Mouse (Mus musculus): ENCODE data around the gene Panx2.

Panx2 gene

GRCm38 (mm10) chr15:89059161-89059931 is at the start of gene Panx2:
Gene Panx2 (plus strand): TSS chr15:89059734.
- DNase-seq (ENCODE audit: low spot score) = peak; percentile 3

GRCm38 (mm10) chr15:89016722-89017121 is 42.8 kb upstream of the Panx2 start:
- DNase-seq (ENCODE audit: low spot score) = no peak

GRCm38 (mm10) chr15:89020085-89020484 is 39.4 kb upstream of the Panx2 start:
- no peak for DNase-seq (ENCODE audit: low spot score)

DNA sequence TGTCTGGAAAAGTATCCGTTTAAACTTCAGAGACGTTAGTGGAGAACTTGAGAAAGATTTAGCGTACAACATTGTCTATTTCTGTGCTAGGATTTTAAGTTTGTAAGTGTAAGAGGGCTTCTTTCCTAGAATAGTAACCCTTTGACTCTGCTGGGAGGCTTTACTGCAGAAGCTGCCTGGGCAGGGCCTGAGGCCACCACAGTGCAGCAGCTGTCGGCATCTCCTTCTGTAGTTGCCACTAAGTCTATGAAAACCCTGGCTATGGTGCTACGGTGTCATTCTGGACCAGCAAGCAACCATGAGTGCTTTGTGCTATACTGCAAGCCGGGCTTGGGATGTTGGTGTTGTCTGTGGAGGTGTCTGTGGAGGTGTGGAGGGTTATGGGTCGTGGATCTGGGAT is 39.0 kb upstream of the Panx2 start:
- DNase-seq (ENCODE audit: low spot score) = no peak

GRCm38 (mm10) chr15:89044381-89044780 is 15.2 kb upstream of the Panx2 start:
- no peak for DNase-seq (ENCODE audit: low spot score)

- DNase-seq (ENCODE audit: low spot score) = no peak
These were observed 13.2 kb upstream of the Panx2 start for GRCm38 (mm10) chr15:89046356-89046755.

- DNase-seq (ENCODE audit: low spot score) = no peak
These were observed 4.9 kb upstream of the Panx2 start for GRCm38 (mm10) chr15:89054666-89055065.

DNA sequence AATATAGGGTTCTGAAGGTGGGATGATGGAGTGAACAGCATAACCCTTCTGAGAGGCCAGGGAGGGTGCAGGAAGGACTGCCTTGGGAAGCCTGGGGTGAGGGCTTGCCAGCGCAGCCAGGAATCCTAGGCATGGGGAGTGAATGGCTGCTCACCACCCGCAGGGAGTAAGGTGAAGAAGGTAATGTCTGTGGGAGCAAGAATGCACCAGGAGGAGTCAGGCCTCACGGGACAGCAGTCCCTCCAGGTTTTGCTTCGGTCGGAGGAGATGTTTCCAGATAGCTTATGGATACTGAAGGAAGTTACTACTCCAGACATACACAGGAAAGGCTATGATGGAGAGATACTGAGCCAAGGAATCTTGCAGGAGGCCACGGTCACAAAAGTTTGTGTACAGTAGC is 798 bp upstream of the Panx2 start:
- DNase-seq (ENCODE audit: low spot score) = no peak

DNA sequence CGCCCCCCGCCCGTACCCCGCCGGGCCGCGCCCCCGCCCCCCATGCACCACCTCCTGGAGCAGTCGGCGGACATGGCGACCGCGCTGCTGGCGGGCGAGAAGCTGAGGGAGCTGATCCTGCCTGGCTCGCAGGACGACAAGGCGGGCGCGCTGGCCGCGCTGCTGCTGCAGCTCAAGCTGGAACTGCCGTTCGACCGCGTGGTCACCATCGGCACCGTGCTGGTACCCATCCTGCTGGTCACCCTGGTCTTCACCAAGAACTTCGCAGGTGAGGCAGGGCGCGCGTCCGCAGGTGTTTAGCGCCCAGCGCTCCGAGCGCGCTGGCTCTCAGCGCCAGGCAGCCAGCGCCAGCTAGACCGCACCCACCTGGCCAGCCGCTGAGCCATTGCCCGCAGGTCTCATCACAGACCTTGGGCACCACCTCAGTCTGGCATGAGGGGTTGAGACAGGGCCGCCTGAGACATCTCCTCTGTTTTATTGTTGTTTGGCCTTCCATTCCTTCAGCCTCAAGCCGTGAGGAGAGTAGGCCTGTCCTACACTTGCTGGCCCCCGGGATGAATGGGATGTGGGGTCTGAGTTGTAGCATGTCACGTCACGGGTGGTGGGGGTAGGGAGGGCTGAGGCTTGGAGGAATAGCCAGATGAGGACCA is 623 bp downstream of the Panx2 start:
- DNase-seq (ENCODE audit: low spot score) = peak; percentile 16

DNA sequence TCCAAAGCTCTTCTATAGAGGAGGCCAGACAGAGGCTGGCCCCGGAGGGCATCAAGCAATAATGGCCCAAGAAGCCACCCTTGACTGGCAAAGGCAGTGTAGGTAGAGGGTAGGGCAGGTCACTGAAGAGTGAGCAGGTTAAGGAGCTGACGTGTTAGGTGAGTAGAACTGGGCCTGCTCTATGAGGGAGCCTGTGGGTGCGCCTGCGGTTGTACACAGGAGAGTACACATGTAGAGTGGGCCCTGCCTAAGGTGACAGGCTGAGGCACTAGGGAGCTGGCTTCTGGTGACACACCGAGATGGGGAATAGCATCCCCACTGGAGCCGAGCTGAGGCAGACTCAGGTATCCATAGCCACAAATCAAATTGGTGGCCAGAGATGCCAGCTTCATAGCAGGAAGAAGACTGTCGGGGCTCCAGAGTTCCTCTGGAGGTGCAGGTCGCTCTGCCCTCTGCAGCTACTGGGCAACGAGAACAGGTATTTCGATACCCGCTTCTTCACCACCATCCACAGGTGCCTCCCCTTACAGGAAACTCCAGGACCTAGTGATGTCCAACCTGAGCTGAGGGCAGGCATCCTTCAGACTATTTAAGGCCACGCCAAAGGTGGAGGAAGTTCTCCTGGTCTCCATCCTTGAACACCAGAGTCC is 1.4 kb downstream of the Panx2 start:
- peak; percentile 1 for DNase-seq (ENCODE audit: low spot score)

GRCm38 (mm10) chr15:89061761-89062517 is 2.4 kb downstream of the Panx2 start:
- no peak for DNase-seq (ENCODE audit: low spot score)

- DNase-seq (ENCODE audit: low spot score) = no peak
These were observed 3.0 kb downstream of the Panx2 start for GRCm38 (mm10) chr15:89062518-89062910.

GRCm38 (mm10) chr15:89063001-89063400 is 3.5 kb downstream of the Panx2 start:
- no peak for DNase-seq (ENCODE audit: low spot score)

DNA sequence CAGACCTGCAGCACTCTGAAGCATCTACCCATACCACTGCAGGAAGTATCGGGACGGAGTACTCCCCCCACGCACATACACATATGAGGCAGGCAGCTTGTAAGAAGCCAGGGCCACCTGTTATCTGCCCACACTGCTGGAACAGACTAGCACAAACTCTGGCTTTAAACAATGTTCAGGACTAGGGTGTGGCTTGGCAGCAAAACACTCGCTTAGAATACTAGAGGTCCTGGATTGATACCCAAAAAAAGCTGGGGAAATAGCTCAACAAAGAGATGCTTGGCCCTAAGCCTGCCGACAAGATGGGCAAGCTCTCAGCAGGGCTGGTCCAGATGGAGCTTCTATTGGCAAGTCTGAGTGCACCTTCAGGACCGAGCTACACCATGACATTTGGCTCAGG is 4.0 kb downstream of the Panx2 start:
- no peak for DNase-seq (ENCODE audit: low spot score)

DNA sequence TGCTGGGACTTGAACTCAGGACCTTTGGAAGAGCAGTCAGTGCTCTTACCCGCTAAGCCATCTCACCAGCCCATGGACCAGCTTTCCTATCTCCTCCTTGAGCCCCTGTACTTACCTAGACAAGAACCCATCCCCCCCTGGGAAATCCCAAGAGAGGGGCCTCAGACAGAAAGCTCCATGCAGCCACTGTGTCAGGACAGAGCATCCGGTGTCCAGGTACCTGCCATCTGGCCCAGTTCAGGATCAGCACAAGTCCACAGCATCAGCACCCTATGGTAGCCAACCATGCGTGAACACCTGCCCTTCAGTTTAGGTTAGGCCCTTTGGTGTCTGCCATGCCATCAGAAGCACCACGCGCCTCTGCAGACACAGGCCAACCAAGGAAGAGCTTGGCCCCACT is 5.4 kb downstream of the Panx2 start:
- no peak for DNase-seq (ENCODE audit: low spot score)

GRCm38 (mm10) chr15:89067609-89068008 is 8.1 kb downstream of the Panx2 start:
- no peak for DNase-seq (ENCODE audit: low spot score)

DNA sequence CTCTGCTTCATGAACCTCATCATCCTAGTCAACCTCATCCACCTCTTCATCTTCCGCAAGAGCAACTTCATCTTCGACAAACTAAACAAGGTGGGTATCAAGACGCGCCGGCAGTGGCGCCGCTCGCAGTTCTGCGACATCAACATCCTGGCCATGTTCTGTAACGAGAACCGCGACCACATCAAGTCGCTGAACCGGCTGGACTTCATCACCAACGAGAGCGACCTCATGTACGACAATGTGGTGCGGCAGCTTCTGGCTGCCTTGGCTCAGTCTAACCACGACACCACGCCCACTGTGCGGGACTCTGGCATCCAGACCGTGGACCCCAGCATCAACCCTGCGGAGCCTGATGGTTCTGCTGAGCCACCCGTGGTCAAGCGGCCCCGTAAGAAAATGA is 8.7 kb downstream of the Panx2 start:
- no peak for DNase-seq (ENCODE audit: low spot score)

GRCm38 (mm10) chr15:89069336-89069840 is 9.9 kb downstream of the Panx2 start:
- no peak for DNase-seq (ENCODE audit: low spot score)

GRCm38 (mm10) chr15:89070606-89071005 is 11.1 kb downstream of the Panx2 start:
- DNase-seq (ENCODE audit: low spot score) = no peak

DNA sequence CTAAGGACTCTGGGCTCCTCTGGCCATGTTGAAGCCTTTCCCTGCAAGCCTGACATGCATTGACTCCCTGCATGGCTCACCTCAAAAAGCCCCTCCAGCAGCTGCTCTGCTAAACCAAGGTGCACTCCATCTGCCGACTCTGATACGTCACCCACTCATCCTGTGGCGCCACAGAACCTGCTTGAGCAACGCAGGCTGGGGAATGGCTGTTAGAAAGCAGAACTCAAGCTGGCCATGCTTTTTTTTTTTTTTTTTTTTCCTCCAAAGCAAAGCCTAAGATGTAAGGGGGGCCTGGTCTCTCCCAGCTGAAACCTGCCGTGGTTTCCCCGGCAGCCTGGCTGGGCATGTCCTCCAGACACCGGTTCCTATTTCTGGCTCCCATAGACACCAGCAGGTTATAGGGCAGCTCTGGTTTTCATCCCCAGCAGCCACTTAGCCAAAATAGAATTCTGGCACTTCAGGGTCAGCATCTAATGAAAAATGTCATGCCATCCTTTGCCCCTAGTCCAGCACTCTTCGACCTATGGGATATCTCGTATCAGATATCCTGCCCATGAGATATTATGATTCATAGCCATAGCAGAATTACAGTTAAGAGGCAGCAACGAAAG is 14.6 kb downstream of the Panx2 start:
- DNase-seq (ENCODE audit: low spot score) = no peak

DNA sequence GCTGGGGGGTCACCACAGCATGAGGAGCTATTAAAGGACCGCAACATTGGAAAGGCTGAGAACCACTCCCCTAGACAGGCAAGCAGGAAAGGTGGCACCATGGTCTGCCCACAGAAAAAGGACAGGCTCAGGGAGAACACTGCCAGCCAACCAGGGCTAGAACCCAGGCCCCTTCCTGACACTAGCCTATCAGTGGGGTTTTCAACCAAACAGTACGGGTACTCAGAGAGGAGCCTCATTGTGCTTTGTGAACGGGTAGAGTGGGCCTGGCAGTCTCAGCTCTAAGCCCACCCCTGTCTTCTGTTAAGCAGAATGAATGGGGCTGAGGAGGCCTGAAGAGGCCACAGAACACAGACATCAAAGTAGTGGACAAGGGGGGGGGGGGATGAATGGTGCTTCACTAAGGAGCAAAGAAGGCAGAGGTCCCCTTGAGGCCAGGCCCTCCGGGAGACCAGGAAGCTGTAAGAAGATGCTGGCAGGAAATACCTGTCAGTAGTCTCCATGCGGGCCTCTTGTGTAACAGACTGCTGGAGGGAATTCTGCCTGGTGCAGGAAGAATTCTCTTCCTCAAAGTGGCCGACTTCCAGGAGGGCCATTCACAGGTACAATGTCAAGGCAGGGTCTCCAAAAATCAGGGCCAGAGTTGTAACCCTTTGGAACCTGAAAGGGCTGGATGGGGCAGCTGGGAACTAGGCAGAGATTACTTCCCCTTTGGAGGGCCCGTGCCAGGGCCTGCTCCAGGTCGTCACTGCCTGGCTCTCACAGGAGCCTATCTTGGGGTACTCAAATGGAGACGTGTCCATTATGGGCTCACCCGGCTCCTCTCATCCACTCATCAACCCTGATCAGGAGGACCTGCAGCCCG is 15.3 kb downstream of the Panx2 start, which contains the start of gene Trabd:
Trabd (plus strand) TSS at position 512 of the 865 bp plus-strand sequence.
- DNase-seq (ENCODE audit: low spot score) = no peak

Measured in urinary bladder, postnatal 14 days (tissue).